Mouse (Mus musculus) adrenal gland, postnatal 25 days (tissue): ENCODE data around the gene Rasgrp4. TPM values are rescaled to one million over a fixed set of nuclear protein-coding genes. Genes with fewer than 3 reads are reported as not detected.
A peak's percentile ranks its signal among the peaks of the same experiment; 100 is the strongest.

Experiments
- DNase-seq: peaks from one replicate; pipeline ENCODE4 v3.0.0; 2021; ENCODE audit warnings: mixed read lengths
- total RNA-seq: library from RNA; stranded (reverse); gene quantifications from 2 replicates; pipeline ENCODE4 v1.2.3, GENCODE M21; 2021

Rasgrp4 gene
- total RNA-seq, 1 experiment from 2014 or later: 1.7 TPM

- DNase-seq: no peak
Measured at GRCm38 (mm10) chr7:29146625-29147367, 12.1 kb downstream of the Rasgrp4 start.

GRCm38 (mm10) chr7:29148771-29149170 is 14.1 kb downstream of the Rasgrp4 start:
- no peak for DNase-seq

GRCm38 (mm10) chr7:29151486-29151885 is 16.8 kb downstream of the Rasgrp4 start:
- no peak for DNase-seq

GRCm38 (mm10) chr7:29154018-29154720 is 19.5 kb downstream of the Rasgrp4 start:
- DNase-seq: no peak

- DNase-seq: peak; percentile 93
Measured at GRCm38 (mm10) chr7:29155196-29155837, 20.7 kb downstream of the Rasgrp4 start.

- peak; percentile 85 for DNase-seq
Measured at GRCm38 (mm10) chr7:29155838-29156782, 21.5 kb downstream of the Rasgrp4 start, which contains the start of gene Fam98c. Fam98c (minus strand) TSS chr7:29156234.

GRCm38 (mm10) chr7:29158264-29158663 is 23.6 kb downstream of the Rasgrp4 start:
- no peak for DNase-seq

GRCm38 (mm10) chr7:29162294-29162693 is 27.6 kb downstream of the Rasgrp4 start:
- DNase-seq: no peak

- DNase-seq: no peak
Measured at GRCm38 (mm10) chr7:29162750-29163525, 28.3 kb downstream of the Rasgrp4 start.

- no peak for DNase-seq
Measured at GRCm38 (mm10) chr7:29167656-29168055, 33.0 kb downstream of the Rasgrp4 start.

- no peak for DNase-seq
Measured at GRCm38 (mm10) chr7:29168121-29168695, 33.6 kb downstream of the Rasgrp4 start.

GRCm38 (mm10) chr7:29168791-29169230 is 34.2 kb downstream of the Rasgrp4 start:
- peak; percentile 15 for DNase-seq

GRCm38 (mm10) chr7:29169231-29170065 is 34.8 kb downstream of the Rasgrp4 start:
- DNase-seq: peak; percentile 83

GRCm38 (mm10) chr7:29170066-29170754 is 35.6 kb downstream of the Rasgrp4 start, which contains the start of the genes Ggn and Spred3:
Ggn (plus strand) TSS chr7:29170210.
Spred3 (minus strand) TSS chr7:29170411.
- peak; percentile 77 for DNase-seq

- peak; percentile 30 for DNase-seq
Measured at GRCm38 (mm10) chr7:29170755-29171561, 36.3 kb downstream of the Rasgrp4 start.

GRCm38 (mm10) chr7:29171562-29172097 is 37.0 kb downstream of the Rasgrp4 start:
- no peak for DNase-seq

- peak; percentile 20 for DNase-seq
Measured at GRCm38 (mm10) chr7:29172390-29173016, 37.9 kb downstream of the Rasgrp4 start.
